ENCODE assay signal across 8 mouse cellular contexts in genomic region chr10:17723871-17724741, GRCm38 (mm10). TPM values are rescaled to one million over a fixed set of nuclear protein-coding genes. Genes with fewer than 3 reads are reported as not detected.
DNase-seq lines count a peak whose midpoint lies in the region; ATAC-seq and TF ChIP-seq lines count a peak whose summit lies in the region.

No protein-coding gene starts in this region.

- peak; percentile 41; the same call in 1 of the 2 replicates for TF ChIP-seq CTCF in kidney, postnatal 0 days (IDR thresholded peaks at IDR 0.05; ENCODE audit: low read depth)

- H3K9me3 ChIP-seq in embryonic facial prominence, embryonic 14.5 days (ENCODE audit: control insufficient read depth, low read length), result no peaks in the 10 kb centered on the region
- H3K9me3 ChIP-seq in heart, embryonic 12.5 days (replicated peaks), result no peaks in the 10 kb centered on the region
- no peaks in the 10 kb centered on the region for H3K9me3 ChIP-seq in kidney, postnatal 0 days (replicated peaks; ENCODE audit: low read length)
- no peaks in the 10 kb centered on the region for H3K9me3 ChIP-seq in liver, embryonic 13.5 days (replicated peaks)
- H3K9me3 ChIP-seq in stomach, embryonic 14.5 days (ENCODE audit: control insufficient read depth, low read depth, low read length), result no peaks in the 10 kb centered on the region

- ATAC-seq in embryonic facial prominence, embryonic 14.5 days (ENCODE audit: low read depth), result peak; percentile 7; the same call in 1 of the 2 replicates
- ATAC-seq in heart, embryonic 12.5 days (ENCODE audit: insufficient number of reproducible peaks, low FRiP score), result peak; percentile 12; the same call in 1 of the 2 replicates
- ATAC-seq in kidney, postnatal 0 days (replicated peaks; ENCODE audit: low FRiP score, low read depth), result peak; percentile 16; the same call in 1 of the 2 replicates
- ATAC-seq in liver, embryonic 13.5 days (ENCODE audit: low read depth), result peak; percentile 11
- 0 out of 2 replicates have a peak, but pooled peaks have one; percentile 1 for ATAC-seq in stomach, embryonic 14.5 days (ENCODE audit: insufficient number of reproducible peaks, insufficient read depth, low FRiP score, low read depth)

- peak overlapping the region; percentile 87 for H3K4me3 ChIP-seq in embryonic facial prominence, embryonic 14.5 days (ENCODE audit: low read depth, low read length)
- H3K4me3 ChIP-seq in heart, embryonic 12.5 days, result peak overlapping the region; percentile 88
- H3K4me3 ChIP-seq in kidney, postnatal 0 days (replicated peaks; ENCODE audit: low read depth, low read length), result peak overlapping the region; percentile 99
- peak overlapping the region; percentile 90 for H3K4me3 ChIP-seq in liver, embryonic 13.5 days (replicated peaks)
- H3K4me3 ChIP-seq in stomach, embryonic 14.5 days (ENCODE audit: low read depth, low read length), result peak overlapping the region; percentile 94

- H3K27ac ChIP-seq in embryonic facial prominence, embryonic 14.5 days (replicated peaks; ENCODE audit: low read depth, low read length), result peak overlapping the region; percentile 97
- peak overlapping the region; percentile 100 for H3K27ac ChIP-seq in heart, embryonic 12.5 days (ENCODE audit: poor library complexity, severe bottlenecking)
- H3K27ac ChIP-seq in kidney, postnatal 0 days, result peak overlapping the region; percentile 100
- H3K27ac ChIP-seq in liver, embryonic 13.5 days, result peak overlapping the region; percentile 98
- H3K27ac ChIP-seq in stomach, embryonic 14.5 days (ENCODE audit: low read length), result peak overlapping the region; percentile 99

- WGBS in embryonic facial prominence, embryonic 14.5 days, result 0% methylated on average over 39 of the region's 65 CpGs
- under 1% methylated on average over 65 of the region's 65 CpGs for WGBS in heart, embryonic 12.5 days
- WGBS in kidney, postnatal 0 days, result under 1% methylated on average over 65 of the region's 65 CpGs
- under 1% methylated on average over 59 of the region's 65 CpGs for WGBS in liver, embryonic 13.5 days (ENCODE audit: insufficient replicate concordance)
- WGBS in stomach, embryonic 14.5 days, result under 1% methylated on average over 65 of the region's 65 CpGs

- DNase-seq in 3134 (ENCODE audit: extremely low read depth, insufficient read length, low spot score), result peak; percentile 78
- peak; percentile 78 for DNase-seq in adrenal gland, postnatal 10 days
- peak; percentile 57 for DNase-seq in embryonic facial prominence, embryonic 14.5 days (ENCODE audit: low spot score)
- peak; percentile 64 for DNase-seq in kidney, postnatal 0 days (ENCODE audit: low spot score)
- DNase-seq in liver, embryonic 13.5 days, result peak; percentile 66
- DNase-seq in natural killer cell, adult 2 months (ENCODE audit: low spot score in 2 of 2), result peak; percentile 74 to 88

- H3K36me3 ChIP-seq in embryonic facial prominence, embryonic 14.5 days (ENCODE audit: control insufficient read depth, insufficient read depth, low read length), result no peaks in the 10 kb centered on the region
- no peaks in the 10 kb centered on the region; the same call in 1 of the 2 replicates for H3K36me3 ChIP-seq in heart, embryonic 12.5 days
- no peaks in the 10 kb centered on the region for H3K36me3 ChIP-seq in kidney, postnatal 0 days (ENCODE audit: insufficient read depth, low read length)
- H3K36me3 ChIP-seq in liver, embryonic 13.5 days, result peaks cover 9% of the 10 kb centered on the region; the same call in 1 of the 2 replicates
- H3K36me3 ChIP-seq in stomach, embryonic 14.5 days (ENCODE audit: control insufficient read depth, insufficient read depth, low read length), result peaks cover 3% of the 10 kb centered on the region; the same call in 1 of the 2 replicates

- H3K9ac ChIP-seq in embryonic facial prominence, embryonic 14.5 days (ENCODE audit: low read depth, low read length), result peak overlapping the region; percentile 84
- H3K9ac ChIP-seq in heart, embryonic 12.5 days, result peak overlapping the region; percentile 98
- peak overlapping the region; percentile 96 for H3K9ac ChIP-seq in kidney, postnatal 0 days (ENCODE audit: low read depth, low read length)
- peak overlapping the region; percentile 92 for H3K9ac ChIP-seq in liver, embryonic 13.5 days
- H3K9ac ChIP-seq in stomach, embryonic 14.5 days (replicated peaks; ENCODE audit: low read depth, low read length), result peak overlapping the region; percentile 92

- H3K4me1 ChIP-seq in embryonic facial prominence, embryonic 14.5 days (ENCODE audit: control insufficient read depth, insufficient read depth, low read length), result peaks cover 29% of the 10 kb centered on the region
- peaks cover 35% of the 10 kb centered on the region for H3K4me1 ChIP-seq in heart, embryonic 12.5 days (replicated peaks)
- peaks cover 3% of the 10 kb centered on the region; the same call in 1 of the 2 replicates for H3K4me1 ChIP-seq in kidney, postnatal 0 days (replicated peaks; ENCODE audit: insufficient read depth, low read length)
- peaks cover 75% of the 10 kb centered on the region for H3K4me1 ChIP-seq in liver, embryonic 13.5 days (replicated peaks)
- H3K4me1 ChIP-seq in stomach, embryonic 14.5 days (ENCODE audit: control insufficient read depth, insufficient read depth, low read length), result peaks cover 19% of the 10 kb centered on the region

- H3K27me3 ChIP-seq in embryonic facial prominence, embryonic 14.5 days (replicated peaks; ENCODE audit: control insufficient read depth, insufficient read depth, low read length), result no peaks in the 10 kb centered on the region
- H3K27me3 ChIP-seq in heart, embryonic 12.5 days (replicated peaks), result no peaks in the 10 kb centered on the region
- H3K27me3 ChIP-seq in kidney, postnatal 0 days (ENCODE audit: insufficient read depth, low read length), result no peaks in the 10 kb centered on the region
- H3K27me3 ChIP-seq in liver, embryonic 13.5 days, result no peaks in the 10 kb centered on the region
- H3K27me3 ChIP-seq in stomach, embryonic 14.5 days (ENCODE audit: control insufficient read depth, insufficient read depth, low read length), result no peaks in the 10 kb centered on the region

- peak overlapping the region; percentile 74 for H3K4me2 ChIP-seq in embryonic facial prominence, embryonic 14.5 days (ENCODE audit: low read depth, low read length)
- peak overlapping the region; percentile 84 for H3K4me2 ChIP-seq in heart, embryonic 12.5 days
- H3K4me2 ChIP-seq in kidney, postnatal 0 days (ENCODE audit: low read length), result peak overlapping the region; percentile 77
- peak overlapping the region; percentile 99 for H3K4me2 ChIP-seq in liver, embryonic 13.5 days
- peak overlapping the region; percentile 86 for H3K4me2 ChIP-seq in stomach, embryonic 14.5 days (replicated peaks; ENCODE audit: low read depth, low read length)

RNA-seq across cellular contexts. Expression of gene Cited2, which starts 1.1 kb away (rescaled TPM):
- total RNA-seq in adrenal gland, postnatal 10 days (2021), result 10 to 100 TPM; 61.3 to 67.6 TPM
- 37.5 and 40.6 TPM in 2 replicates for polyA plus RNA-seq in embryonic facial prominence, embryonic 14.5 days (2014; fragmentation: Nextera tagmentation; extraction: Ambion mirVana)
- 48.5 and 49.6 TPM in 2 replicates for polyA plus RNA-seq in heart, embryonic 12.5 days (2016; fragmentation: Nextera tagmentation; extraction: Ambion mirVana)
- 86.1 and 94.8 TPM in 2 replicates for polyA plus RNA-seq in kidney, postnatal 0 days (2015; fragmentation: Nextera tagmentation; extraction: Ambion mirVana)
- 16.9 and 22.2 TPM in 2 replicates for polyA plus RNA-seq in liver, embryonic 13.5 days (2015; fragmentation: Nextera tagmentation; extraction: Ambion mirVana)
- 32.9 and 38.3 TPM in 2 replicates for polyA plus RNA-seq in stomach, embryonic 14.5 days (2014; fragmentation: Nextera tagmentation; extraction: Ambion mirVana)

Comparison
In these comparisons a context has a peak if more than half of its experiments do, and no peak if none do; other contexts are left out.
1. Peak in every context shown above with its lines: DNase-seq, ATAC-seq, H3K4me3 ChIP-seq and H3K27ac ChIP-seq.